Mouse (Mus musculus): ENCODE measurements around the gene Wdr45b.
"Not testable (repeated sequence)": the region's sequence is repeated elsewhere in the genome, so short reads cannot be mapped to it uniquely, and the experiment has no call there.

The Wdr45b gene

DNA sequence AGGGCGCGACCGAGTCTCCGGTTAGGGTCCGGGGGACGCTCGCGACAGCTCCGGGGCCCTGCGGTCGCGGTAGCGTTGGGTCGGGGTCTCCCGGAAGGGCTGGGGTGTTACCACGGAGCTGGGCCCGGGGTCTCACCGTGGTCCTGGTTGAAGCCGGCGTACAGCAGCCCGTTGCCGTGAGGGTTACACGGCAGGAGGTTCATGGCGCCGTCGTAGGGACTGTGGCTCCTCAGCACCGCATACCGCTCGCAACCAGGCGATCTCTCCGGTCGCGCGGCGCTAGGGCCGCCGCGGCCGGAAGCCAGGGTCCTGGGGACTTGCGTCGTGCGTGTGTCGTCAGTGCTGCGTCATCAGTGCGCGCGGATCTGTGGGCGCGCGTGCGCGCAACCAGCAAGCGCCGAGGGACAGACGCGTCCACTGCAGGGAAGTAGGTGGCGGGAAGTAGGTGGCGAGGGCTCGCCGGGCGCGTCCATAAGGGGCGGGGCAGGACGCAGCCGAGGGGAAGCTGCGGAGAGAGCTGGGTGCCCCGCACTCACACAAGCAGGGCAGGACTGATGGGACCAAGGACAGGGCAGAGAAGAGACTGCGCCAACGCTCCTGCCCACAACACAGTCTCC, at the start of gene Wdr45b:
Wdr45b (minus strand) TSS at position 355 of the 617 bp plus-strand sequence.
- peak; percentile 95 to 97 for DNase-seq (ENCODE audit: low spot score in 2 of 2)

DNA sequence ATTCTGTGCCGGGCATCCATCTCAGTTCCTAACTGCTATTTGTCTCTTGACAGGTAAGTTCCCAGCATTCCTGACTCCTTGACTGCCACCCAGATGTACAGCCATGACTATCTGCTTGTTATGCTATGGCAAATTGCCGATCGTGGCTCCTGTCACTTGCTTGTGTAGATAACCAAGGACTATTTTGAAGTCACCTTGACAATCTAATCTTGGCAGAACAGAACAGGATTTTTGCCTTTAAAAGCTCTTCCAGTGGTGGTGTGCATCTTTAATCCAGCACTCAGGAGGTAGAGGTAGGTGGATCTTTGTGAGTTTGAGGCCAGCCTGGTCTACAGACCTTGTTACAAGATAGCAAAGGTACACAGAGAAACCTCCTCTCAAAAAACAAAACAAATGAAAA, 38.2 kb upstream of the Wdr45b start:
- no peak for DNase-seq (ENCODE audit: low spot score in 2 of 2)

DNA sequence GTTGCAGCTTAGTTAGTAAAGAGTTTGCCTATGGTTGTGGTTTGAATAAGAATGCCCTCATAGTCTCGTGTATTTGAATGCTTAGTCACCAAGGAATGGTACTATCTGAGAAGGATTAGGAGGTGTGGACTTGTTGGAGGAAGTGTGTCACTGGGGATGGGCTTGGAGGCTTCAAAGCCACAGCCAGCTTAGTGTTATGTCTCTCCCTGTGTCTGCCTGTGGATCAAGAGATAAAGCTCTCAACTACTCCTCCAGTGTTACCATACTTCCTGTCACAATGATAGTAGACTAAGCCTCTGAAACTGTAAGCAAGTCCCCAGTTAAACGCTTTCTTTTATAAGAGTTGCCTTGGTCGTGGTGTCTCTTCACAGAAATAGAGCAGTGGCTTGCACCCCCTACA, 36.5 kb upstream of the Wdr45b start:
- DNase-seq (ENCODE audit: low spot score in 2 of 2), result no peak

DNA sequence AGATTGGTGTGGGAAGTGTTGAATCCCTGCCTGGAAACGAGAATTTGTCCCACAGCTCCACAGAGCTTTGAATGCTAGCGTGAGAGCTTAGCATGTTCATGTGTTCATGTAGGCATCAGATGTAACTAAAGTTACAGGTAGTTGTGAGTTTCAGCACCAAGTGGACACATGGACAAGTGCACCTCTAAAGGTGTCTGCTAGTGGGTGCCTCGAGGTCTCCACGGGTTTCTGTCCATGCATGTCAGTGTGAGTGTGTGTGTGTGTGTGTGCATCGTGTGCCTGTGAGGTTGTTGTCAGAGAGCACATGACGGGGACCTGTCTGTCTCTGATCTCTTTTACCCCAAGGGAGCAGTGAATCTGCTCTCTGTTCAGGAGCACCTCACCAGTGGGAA, 34.3 kb upstream of the Wdr45b start:
- DNase-seq (ENCODE audit: low spot score in 2 of 2), result no peak

DNA sequence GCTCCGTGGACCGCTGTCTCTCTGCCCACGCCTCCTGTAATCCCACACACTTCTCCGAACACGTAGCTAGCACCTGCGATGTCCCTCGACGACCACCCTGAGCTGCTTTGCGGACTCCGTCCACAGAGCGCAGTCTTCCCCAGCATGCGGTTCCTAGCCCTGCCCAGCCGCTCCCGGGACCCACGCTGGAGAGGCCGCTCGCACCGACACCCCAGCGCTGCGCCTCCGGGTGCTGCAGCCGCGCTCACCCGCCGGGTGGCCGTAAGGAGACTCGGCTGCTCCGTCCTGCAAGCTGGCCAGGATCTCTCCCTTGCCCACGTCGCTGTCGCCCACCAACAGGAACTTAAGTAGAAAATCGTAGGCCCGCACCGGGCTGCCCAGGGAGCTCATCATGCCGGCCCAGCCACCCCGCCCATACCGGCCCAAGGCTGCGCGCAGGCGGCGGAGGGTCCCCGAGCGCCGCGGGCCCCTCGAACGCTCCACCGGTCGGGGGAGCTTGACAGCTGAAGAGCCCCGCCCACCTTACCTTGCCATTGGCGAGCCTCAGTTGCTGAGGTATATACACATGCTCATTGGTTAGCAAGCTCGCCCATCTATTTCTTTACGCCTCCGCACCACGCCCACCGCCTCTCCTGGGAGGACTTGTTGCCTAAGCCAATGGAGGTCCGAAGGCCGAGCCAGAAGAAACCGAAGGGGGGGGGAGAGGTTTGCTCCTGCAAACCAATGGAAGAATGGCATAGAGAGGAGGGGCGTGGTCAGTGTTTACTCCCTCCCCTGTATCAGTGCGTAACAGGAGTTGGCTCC, 33.7 kb upstream of the Wdr45b start, which contains the start of gene Rab40b:
Rab40b (minus strand) TSS at position 502 of the 804 bp plus-strand sequence.
- peak; percentile 75 to 88 for DNase-seq (ENCODE audit: low spot score in 2 of 2)

DNA sequence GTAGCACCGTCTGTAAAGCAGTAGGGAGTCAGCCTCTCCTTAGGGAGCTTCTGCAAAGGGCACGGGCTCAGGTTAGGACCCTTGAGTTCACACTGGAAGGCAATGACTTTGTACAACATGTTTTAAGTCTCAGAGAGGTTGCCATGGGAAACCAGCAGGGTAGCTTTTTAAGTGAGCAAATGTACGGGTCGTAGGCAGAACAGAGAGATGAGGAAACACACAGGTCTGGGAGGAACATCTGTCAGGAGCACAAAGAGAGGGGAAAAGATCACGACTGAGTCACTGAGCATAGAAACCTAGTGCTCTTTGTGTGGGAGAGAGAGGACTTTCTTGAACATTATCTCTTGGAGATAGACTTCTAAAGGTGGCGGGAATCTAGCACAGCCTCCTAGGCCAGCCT, 26.0 kb upstream of the Wdr45b start:
- DNase-seq (ENCODE audit: low spot score in 2 of 2), result no peak

DNA sequence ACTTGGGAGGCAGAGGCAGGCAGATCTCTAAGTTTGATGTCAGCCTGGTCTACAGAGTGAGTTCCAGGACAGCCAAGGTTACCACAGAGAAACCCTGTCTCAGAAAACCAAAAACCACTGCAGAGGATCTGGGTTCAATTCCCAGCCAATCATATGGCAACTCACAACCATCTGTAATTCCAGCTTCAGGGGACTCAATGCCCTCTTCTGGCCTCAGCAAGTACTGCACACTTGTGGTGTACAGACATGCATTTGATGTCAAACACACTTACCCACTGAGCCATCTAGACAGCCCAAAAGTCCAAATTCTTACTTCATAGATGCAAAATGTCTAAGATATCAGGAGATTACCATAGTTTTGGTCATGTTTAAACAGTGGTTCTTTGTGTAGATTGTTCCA, 24.4 kb upstream of the Wdr45b start:
- no peak for DNase-seq (ENCODE audit: low spot score in 2 of 2)

DNA sequence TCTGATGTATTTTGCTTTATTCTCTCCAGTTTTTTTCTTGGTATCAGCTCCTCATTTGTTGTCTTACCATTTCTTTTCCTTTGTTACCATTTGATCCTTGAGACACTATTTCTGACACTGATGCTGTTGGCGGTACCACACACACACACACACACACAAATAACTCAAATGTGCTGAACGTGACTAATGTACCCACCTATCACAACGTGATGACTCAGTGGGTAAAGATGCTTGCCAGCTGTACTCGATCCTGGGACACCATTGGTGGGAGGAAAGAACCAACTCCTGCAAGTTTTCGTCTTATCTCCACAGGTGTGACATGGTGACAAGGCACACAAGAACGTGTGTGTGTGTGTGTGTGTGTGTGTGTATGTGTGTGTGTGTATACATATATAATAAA, 19.1 kb upstream of the Wdr45b start:
- no peak for DNase-seq (ENCODE audit: low spot score in 2 of 2)

DNA sequence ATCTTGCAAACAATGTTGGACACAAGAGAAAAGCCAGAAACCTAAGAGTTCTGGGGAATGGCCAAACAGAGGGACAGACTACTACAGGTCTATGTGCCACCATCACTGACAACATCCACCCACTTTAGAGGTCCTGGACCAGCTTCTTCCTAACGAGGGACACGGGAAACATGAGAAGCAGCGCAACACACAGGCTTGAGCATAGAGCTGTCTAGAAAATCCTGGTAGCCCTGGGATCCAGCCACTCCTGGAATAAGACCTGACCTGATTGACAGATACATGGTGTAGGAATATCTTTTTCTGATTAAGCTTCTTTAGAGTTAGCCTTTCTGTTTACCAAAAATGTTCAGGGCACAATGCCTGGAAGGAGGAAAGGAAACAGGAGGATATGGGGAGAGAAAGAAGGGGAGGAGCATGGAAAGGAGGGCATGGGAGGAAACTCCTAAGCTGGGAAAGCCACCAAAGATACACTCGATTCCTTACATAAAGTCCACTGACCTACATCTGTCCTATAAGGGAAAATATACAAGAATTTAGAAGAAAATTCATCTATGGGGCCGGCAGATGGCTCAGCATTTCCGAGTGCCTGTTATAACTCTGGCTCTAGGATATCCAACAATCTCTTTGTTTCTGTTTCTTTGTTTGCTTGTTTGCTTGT, 16.2 kb upstream of the Wdr45b start:
- DNase-seq (ENCODE audit: low spot score in 2 of 2), result no peak

DNA sequence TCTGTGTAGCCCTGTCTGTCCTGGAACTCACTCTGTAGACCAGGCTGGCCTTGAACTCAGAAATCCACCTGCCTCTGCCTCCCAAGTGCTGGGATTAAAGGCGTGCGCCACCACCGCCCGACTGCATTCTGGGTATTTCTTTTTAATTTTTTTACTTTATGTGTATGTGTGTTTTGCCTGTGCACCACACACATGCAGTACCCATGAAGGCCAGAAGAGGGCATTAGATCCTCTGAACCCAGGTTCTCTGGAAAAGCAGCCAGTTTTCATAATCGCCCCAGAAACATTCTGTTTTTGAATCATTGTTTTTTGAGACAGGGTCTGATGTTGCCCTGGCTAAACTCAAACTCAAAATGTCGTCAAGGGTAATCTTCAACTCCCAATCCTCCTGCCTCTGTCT, 15.4 kb upstream of the Wdr45b start:
- DNase-seq (ENCODE audit: low spot score in 2 of 2), result no peak

DNA sequence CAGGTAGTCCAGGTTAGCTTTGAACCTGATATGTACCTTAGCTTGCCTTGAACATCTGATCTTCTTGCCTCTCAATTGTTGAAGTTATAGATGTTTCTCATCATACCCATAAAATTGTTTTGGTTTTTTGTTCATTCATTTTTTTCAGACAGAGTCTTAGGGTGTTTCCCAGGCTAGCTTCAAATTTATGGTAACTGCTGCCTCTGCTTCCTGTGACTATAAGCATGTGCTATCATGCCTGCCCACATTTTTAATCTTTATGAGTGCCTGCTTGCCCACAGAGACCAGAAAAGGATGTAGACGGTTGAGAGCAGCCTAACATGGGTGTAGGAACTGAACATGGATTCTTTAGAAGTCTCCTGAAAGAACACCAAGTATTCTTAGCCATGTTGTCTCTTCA, 14.5 kb upstream of the Wdr45b start:
- DNase-seq (ENCODE audit: low spot score in 2 of 2), result no peak

DNA sequence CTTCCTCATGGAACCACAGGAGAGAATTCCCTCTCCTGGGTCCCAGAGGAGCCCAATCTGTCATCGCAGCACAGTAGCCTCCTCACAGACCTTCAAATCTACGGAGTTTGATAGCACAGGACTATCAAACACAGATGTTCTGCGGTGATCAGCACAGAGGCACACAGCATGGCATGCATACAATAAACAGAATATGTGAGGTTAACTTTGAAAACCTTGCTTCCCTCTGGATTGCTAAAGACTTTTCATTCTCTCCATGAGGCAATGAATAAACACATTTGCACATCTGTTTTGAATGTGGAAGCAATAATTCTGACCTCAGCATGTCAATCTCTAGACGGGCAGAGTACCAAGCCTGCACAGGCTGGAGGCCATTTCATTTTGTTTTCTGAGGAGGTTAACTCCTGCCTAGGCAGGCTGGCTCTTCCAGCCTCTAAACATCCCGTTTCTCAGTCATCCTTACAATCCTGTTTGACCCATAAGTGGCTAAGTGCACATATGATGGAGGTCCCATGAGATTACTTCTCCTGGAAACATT, 13.0 kb upstream of the Wdr45b start:
- DNase-seq (ENCODE audit: low spot score in 2 of 2), result no peak

DNA sequence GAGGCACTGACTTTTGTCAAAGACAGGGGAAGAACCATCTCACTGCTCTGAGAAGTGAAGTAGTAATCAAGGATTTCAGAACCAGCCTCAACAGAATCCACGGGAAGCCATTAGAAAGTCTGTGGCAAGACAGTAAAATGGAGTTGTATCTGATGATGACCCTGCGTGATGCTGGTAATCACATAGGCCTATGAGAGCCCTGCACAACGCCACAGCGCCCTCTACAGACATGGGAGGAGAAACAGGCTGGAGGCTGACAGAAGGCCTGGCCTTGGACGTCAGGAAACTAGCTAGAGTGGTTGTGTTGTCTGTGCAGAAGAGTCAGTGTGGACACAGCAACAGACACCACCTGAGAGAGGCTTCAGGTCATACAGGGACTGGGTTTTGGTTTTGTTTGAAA, 8.0 kb upstream of the Wdr45b start:
- no peak for DNase-seq (ENCODE audit: low spot score in 2 of 2)

DNA sequence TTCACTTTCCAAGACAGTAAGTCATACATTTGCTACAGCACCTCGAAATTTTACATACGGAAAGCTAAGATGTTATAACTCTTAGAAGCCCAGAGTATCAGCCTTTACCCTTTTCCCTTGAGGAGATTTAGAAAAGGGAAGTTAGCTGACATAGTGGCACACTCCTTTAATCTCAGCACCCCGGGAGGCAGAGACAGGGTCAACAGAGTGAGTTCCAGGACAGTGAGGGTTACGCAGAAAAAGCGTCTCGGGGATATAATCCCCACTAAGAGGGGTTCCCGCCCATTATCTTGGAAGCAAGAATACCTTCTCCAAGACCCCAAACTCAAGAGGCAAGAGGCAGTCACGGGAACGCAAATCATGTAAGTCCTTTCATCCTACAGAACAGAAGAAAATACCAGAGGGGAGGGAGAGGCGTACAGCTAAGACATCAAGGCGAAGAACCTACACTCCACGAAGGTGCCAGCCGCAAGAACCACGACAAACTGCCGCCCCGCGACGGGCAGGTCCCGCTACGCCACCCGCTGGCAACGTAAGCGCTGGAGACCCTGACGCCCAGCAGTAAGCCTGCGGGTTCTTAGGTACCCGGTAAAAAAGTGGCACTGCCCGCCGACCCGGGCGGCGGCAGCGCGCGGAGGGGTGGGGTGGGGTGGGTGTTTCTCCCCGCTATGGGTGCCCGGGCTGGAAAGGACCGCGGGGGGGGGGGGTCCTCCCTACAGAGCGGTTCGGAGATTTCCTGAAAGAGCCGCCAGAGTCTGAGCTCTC, 737 bp downstream of the Wdr45b start:
- peak; percentile 9 to 16 for DNase-seq (ENCODE audit: low spot score in 2 of 2)

DNA sequence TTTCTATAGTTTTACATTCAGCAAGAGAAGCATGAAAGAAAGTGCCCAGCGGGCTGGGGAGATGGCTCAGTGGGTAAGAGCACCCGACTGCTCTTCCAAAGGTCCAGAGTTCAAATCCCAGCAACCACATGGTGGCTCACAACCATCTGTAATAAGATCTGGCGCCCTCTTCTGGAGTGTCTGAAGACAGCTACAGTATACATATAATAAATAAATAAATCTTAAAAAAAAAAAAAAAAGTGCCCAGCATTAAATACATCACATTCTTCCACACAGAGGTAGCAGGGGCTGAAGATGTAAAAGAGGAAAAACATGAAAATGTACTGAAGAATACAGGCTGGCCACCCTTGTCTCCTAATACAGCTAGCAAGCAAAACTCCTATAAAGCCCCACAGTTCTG, 5.5 kb downstream of the Wdr45b start:
- DNase-seq (ENCODE audit: low spot score in 2 of 2), result not testable (repeated sequence)

DNA sequence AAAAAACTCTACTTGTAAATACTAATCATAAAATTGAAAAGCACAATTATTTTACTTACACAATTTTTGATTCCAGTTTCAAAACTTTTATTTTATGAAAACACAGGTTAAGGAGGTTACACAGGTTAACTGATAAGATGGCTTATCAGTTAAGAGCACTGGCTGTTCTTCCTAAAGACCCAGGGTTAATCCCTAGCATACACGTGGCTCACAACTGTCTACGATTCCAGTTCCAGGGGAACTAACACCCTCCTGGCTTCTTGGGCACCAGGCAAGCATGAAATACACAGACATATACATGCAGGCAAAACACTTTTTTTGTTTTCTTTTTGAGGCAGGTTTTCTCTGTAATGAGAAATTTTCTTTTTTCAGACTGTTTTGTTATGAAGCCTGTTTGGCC, 6.1 kb downstream of the Wdr45b start:
- no peak for DNase-seq (ENCODE audit: low spot score in 2 of 2)

DNA sequence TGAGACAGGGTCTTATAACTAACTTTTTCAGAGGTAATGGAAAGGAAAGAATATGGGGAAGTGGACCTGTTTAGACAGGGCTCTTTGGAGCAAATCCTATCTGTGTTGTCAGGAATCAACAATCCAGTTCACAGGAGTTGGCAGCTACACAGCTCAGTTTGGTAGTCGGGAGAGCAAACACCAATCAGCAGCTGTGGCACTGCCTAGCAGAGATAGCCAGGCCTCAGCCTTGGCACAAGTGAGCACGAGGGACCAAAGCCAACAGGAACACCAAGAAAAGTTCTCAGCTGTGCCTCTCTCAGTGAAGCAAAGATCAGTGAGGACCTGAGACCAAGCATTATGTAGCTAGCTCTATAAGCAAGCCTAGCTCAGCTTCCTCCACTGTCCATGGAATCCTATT, 7.2 kb downstream of the Wdr45b start:
- no peak for DNase-seq (ENCODE audit: low spot score in 2 of 2)

DNA sequence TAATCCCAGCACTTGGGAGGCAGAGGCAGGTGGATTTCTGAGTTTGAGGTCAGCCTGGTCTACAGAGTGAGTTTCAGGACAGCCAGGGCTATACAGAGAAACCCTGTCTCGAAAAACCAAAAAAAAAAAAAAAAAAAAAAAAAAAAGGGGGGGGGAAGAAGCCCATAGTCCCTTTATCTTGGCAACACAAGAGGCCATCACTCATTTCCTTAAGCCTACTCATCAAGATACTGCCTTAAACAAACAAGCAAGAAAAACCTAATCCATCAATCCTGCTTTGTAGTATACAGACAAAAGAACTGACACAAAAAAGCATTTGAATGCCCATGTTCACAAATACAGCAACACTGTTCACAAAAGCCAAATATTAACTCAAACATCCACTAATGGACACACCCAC, 11.8 kb downstream of the Wdr45b start:
- DNase-seq (ENCODE audit: low spot score in 2 of 2), result not testable (repeated sequence)

DNA sequence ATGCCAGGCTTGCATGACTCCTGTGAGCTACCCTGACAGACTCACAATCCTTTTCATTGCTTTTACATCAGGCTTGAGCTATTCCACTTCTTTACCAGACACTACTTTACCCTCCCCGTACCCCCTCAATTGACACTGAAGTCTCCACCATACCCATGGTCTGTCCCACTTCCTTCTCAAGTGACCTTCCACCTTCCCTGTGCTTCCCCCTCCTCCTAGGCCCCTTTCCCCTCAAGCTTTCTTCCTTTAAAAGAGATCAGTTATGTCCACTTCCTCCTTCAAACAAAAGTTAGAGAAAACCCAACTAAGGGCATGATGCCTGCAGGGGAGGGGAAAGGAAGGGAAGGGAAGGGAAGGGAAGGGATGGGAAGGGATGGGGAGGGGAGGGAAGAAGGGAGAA, 14.0 kb downstream of the Wdr45b start:
- DNase-seq (ENCODE audit: low spot score in 2 of 2), result no peak

DNA sequence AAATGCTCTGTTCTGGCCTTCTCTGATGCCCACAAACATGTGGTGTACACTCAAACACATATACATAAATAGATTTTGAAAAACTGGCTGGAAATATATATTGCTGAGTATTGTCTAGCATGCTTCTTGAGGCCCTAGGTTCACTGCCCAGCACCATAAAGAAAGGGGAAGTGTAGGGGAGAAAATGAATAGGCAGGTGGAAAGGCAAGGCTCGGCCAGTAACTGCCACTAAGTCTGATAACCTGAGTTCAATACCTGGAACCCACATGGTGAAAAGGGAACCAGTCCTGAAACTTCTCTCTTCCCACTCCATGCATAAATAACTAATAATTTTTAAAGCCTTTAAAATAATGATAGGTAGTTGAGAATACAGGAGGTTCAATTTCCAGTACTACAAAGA, 14.6 kb downstream of the Wdr45b start:
- no peak for DNase-seq (ENCODE audit: low spot score in 2 of 2)

DNA sequence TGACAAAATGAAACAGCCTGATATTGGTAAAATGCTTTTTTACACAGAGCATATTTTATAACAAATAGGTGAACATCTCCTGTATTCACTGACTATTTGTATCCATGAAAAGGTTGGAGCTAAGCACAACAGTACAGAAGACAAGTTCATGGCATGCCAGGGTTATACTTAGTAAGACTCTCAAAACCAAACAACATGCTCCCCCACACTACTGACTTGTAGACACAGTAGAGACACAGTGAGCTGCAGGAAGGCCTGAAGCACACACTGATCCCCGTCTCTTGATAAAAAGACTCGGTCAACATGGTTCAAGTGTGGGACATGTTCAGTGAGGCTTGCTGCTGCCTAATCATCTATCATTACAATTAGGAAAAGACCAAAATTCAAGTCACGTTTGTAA, 22.6 kb downstream of the Wdr45b start:
- no peak for DNase-seq (ENCODE audit: low spot score in 2 of 2)

DNA sequence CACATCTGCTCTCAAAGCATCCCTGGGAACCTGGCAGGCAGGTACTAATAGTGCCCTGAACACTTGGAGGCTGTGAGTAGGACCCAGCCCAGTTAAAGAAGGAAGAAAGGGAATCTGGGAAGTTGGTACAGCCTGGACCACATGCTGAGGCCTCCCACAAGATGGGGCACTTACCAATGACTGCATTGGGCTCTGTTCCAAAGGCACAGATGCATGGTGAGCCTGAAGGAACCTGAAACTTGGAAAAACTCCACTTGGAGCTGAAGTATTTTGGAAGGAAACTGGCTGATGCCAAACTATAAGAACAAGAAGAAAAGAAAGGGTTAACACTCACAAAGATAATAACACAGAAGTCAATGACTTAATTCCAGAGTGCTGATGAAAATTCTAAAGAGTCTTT, 25.6 kb downstream of the Wdr45b start:
- no peak for DNase-seq (ENCODE audit: low spot score in 2 of 2)
